In genomic region chr11:69996161-69997061, GRCm38 (mm10) we compare ENCODE assay signal across 8 mouse cellular contexts. TPM values are rescaled to one million over a fixed set of nuclear protein-coding genes. Genes with fewer than 3 reads are reported as not detected.
DNase-seq lines count a peak whose midpoint lies in the region; ATAC-seq and TF ChIP-seq lines count a peak whose summit lies in the region.

No protein-coding gene starts in this region.

- H3K9ac ChIP-seq in heart, embryonic 12.5 days: peak overlapping the region; percentile 100
- H3K9ac ChIP-seq in kidney, postnatal 0 days (ENCODE audit: low read depth, low read length): peak overlapping the region; percentile 85
- peak overlapping the region; percentile 88 for H3K9ac ChIP-seq in midbrain, embryonic 13.5 days (replicated peaks)

- peak overlapping the region; percentile 99 for H3K4me3 ChIP-seq in heart, embryonic 12.5 days
- peak overlapping the region; percentile 92 for H3K4me3 ChIP-seq in kidney, postnatal 0 days (replicated peaks; ENCODE audit: low read depth, low read length)
- H3K4me3 ChIP-seq in midbrain, embryonic 13.5 days (replicated peaks): peak overlapping the region; percentile 91

- ATAC-seq in heart, embryonic 12.5 days (ENCODE audit: insufficient number of reproducible peaks, low FRiP score): peak; percentile 13; the same call in 1 of the 2 replicates
- peak; percentile 4; the same call in 1 of the 2 replicates for ATAC-seq in kidney, postnatal 0 days (replicated peaks; ENCODE audit: low FRiP score, low read depth)
- peak; percentile 1; the same call in 1 of the 2 replicates for ATAC-seq in midbrain, embryonic 13.5 days

- peak; percentile 40 for DNase-seq in right cerebral cortex, adult 18-20 months
- DNase-seq in right cerebral cortex, adult 2 months (ENCODE audit: low spot score in 2 of 2): no peak
- DNase-seq in cerebellum, adult 9-11 months: peak; percentile 76
- peak; percentile 72 for DNase-seq in kidney, postnatal 0 days (ENCODE audit: low spot score)
- peak; percentile 66 for DNase-seq in testis, postnatal 14 days (ENCODE audit: low spot score)
- DNase-seq in yolk sac, embryonic 10.5 days (ENCODE audit: low spot score): no peak

- no peaks in the 10 kb centered on the region for H3K9me3 ChIP-seq in heart, embryonic 12.5 days (replicated peaks)
- no peaks in the 10 kb centered on the region for H3K9me3 ChIP-seq in kidney, postnatal 0 days (replicated peaks; ENCODE audit: low read length)
- no peaks in the 10 kb centered on the region for H3K9me3 ChIP-seq in midbrain, embryonic 13.5 days

- TF ChIP-seq CTCF in kidney, postnatal 0 days (IDR thresholded peaks at IDR 0.05; ENCODE audit: low read depth): no peak

- peak overlapping the region; percentile 99 for H3K27ac ChIP-seq in heart, embryonic 12.5 days (ENCODE audit: poor library complexity, severe bottlenecking)
- peak overlapping the region; percentile 98 for H3K27ac ChIP-seq in kidney, postnatal 0 days
- H3K27ac ChIP-seq in midbrain, embryonic 13.5 days: peak overlapping the region; percentile 91

- H3K27me3 ChIP-seq in heart, embryonic 12.5 days (replicated peaks): no peaks in the 10 kb centered on the region
- H3K27me3 ChIP-seq in kidney, postnatal 0 days (ENCODE audit: insufficient read depth, low read length): no peaks in the 10 kb centered on the region
- H3K27me3 ChIP-seq in midbrain, embryonic 13.5 days: no peaks in the 10 kb centered on the region

- under 1% methylated on average over 58 of the region's 66 CpGs for WGBS in heart, embryonic 12.5 days
- WGBS in kidney, postnatal 0 days: under 1% methylated on average over 63 of the region's 66 CpGs
- WGBS in midbrain, embryonic 13.5 days: 1% methylated on average over 63 of the region's 66 CpGs

- H3K4me1 ChIP-seq in heart, embryonic 12.5 days (replicated peaks): peaks cover 34% of the 10 kb centered on the region
- peaks cover 9% of the 10 kb centered on the region for H3K4me1 ChIP-seq in kidney, postnatal 0 days (replicated peaks; ENCODE audit: insufficient read depth, low read length)
- peaks cover 56% of the 10 kb centered on the region for H3K4me1 ChIP-seq in midbrain, embryonic 13.5 days (replicated peaks)

- peak overlapping the region; percentile 69 for H3K4me2 ChIP-seq in heart, embryonic 12.5 days
- H3K4me2 ChIP-seq in kidney, postnatal 0 days (ENCODE audit: low read length): peak overlapping the region; percentile 60
- peak overlapping the region; percentile 76 for H3K4me2 ChIP-seq in midbrain, embryonic 13.5 days (replicated peaks)

- H3K36me3 ChIP-seq in heart, embryonic 12.5 days: peaks cover 44% of the 10 kb centered on the region
- peaks cover 30% of the 10 kb centered on the region for H3K36me3 ChIP-seq in kidney, postnatal 0 days (ENCODE audit: insufficient read depth, low read length)
- peaks cover 36% of the 10 kb centered on the region for H3K36me3 ChIP-seq in midbrain, embryonic 13.5 days

RNA-seq across cellular contexts. Expression of gene Phf23, which starts 0.8 kb away (rescaled TPM):
- polyA plus RNA-seq in heart, embryonic 12.5 days (2016; fragmentation: Nextera tagmentation; extraction: Ambion mirVana): 51.0 and 54.1 TPM in 2 replicates
- polyA plus RNA-seq in kidney, postnatal 0 days (2015; fragmentation: Nextera tagmentation; extraction: Ambion mirVana): 61.9 and 62.6 TPM in 2 replicates
- polyA plus RNA-seq in midbrain, embryonic 13.5 days (2015; fragmentation: Nextera tagmentation; extraction: Ambion mirVana): 74.2 and 82.2 TPM in 2 replicates

RNA-seq across cellular contexts. Expression of gene Dvl2, which starts 4.0 kb away (rescaled TPM):
- 25.8 and 26.1 TPM in 2 replicates for polyA plus RNA-seq in heart, embryonic 12.5 days (2016; fragmentation: Nextera tagmentation; extraction: Ambion mirVana)
- 25.8 and 27.1 TPM in 2 replicates for polyA plus RNA-seq in kidney, postnatal 0 days (2015; fragmentation: Nextera tagmentation; extraction: Ambion mirVana)
- 27.6 and 35.4 TPM in 2 replicates for polyA plus RNA-seq in midbrain, embryonic 13.5 days (2015; fragmentation: Nextera tagmentation; extraction: Ambion mirVana)

RNA-seq across cellular contexts. Expression of gene Gabarap, which starts 5.5 kb away (rescaled TPM):
- 445 and 451 TPM in 2 replicates for polyA plus RNA-seq in heart, embryonic 12.5 days (2016; fragmentation: Nextera tagmentation; extraction: Ambion mirVana)
- polyA plus RNA-seq in kidney, postnatal 0 days (2015; fragmentation: Nextera tagmentation; extraction: Ambion mirVana): 626 TPM in 2 replicates
- 611 and 625 TPM in 2 replicates for polyA plus RNA-seq in midbrain, embryonic 13.5 days (2015; fragmentation: Nextera tagmentation; extraction: Ambion mirVana)

RNA-seq across cellular contexts. Expression of gene Elp5, which starts 14.1 kb away (rescaled TPM):
- polyA plus RNA-seq in heart, embryonic 12.5 days (2016; fragmentation: Nextera tagmentation; extraction: Ambion mirVana): 103 and 109 TPM in 2 replicates
- 97.3 and 97.9 TPM in 2 replicates for polyA plus RNA-seq in kidney, postnatal 0 days (2015; fragmentation: Nextera tagmentation; extraction: Ambion mirVana)
- 156 and 158 TPM in 2 replicates for polyA plus RNA-seq in midbrain, embryonic 13.5 days (2015; fragmentation: Nextera tagmentation; extraction: Ambion mirVana)

RNA-seq across cellular contexts. Expression of gene Ctdnep1, which starts 15.5 kb away (rescaled TPM):
- 23.6 and 24.5 TPM in 2 replicates for polyA plus RNA-seq in heart, embryonic 12.5 days (2016; fragmentation: Nextera tagmentation; extraction: Ambion mirVana)
- polyA plus RNA-seq in kidney, postnatal 0 days (2015; fragmentation: Nextera tagmentation; extraction: Ambion mirVana): 28.3 and 29.1 TPM in 2 replicates
- 22.9 and 23.8 TPM in 2 replicates for polyA plus RNA-seq in midbrain, embryonic 13.5 days (2015; fragmentation: Nextera tagmentation; extraction: Ambion mirVana)

Comparison
In these comparisons a context has a peak if more than half of its experiments do, and no peak if none do; other contexts are left out.
1. DNase-seq: peak in right cerebral cortex, adult 18-20 months (single experiment), cerebellum, adult 9-11 months (single experiment), kidney, postnatal 0 days (single experiment) and testis, postnatal 14 days (single experiment); none in right cerebral cortex, adult 2 months (0 of 2) and yolk sac, embryonic 10.5 days (single experiment).
2. Peak in every context shown above with its lines, with median percentiles within 50 percentile points of each other: ATAC-seq, H3K27ac ChIP-seq, H3K4me2 ChIP-seq, H3K4me3 ChIP-seq and H3K9ac ChIP-seq.